Mouse (Mus musculus) olfactory bulb, adult 2 months (tissue): ENCODE measurements at regions not wholly inside any gene's neighbourhood (a gene's known extent, or its start where the extent isn't known, plus 50 kb on each side); places are given as distances from the start of the nearest gene placed in this dataset.

Experiments used
- CTCF ChIP-seq: fragments of 200-500 bp; IDR thresholded peaks from 2 replicates; pipeline ENCODE4 v1.5.1; 2012; ENCODE audit warnings: low read depth, mild to moderate bottlenecking, low read length, moderate library complexity; ENCODE audit not compliant: insufficient read depth
- POLR2A ChIP-seq: fragments of 200-500 bp; IDR thresholded peaks from 2 replicates; pipeline ENCODE4 v1.6.1; 2012; ENCODE audit warnings: mild to moderate bottlenecking, low read depth, low read length, moderate library complexity; ENCODE audit not compliant: insufficient read depth

DNA sequence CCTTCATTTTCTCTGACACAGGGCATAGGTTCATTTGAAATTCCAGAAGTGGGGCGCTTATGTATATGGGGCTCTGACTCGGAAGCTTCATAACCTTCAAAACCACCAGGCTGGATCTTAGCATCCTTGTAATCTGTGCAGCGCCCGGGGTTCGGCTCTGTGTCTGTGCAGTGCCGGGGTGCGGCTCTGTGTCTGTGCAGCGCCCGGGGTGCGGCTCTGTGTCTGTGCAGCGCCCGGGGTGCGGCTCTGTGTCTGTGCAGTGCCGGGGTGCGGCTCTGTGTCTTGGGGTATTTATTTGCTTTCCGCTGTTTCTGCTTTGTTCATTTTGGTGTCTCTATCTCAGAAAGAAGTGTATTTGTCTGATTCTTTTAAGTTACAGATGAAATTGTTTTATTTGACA is 77.7 kb downstream of the Aldh8a1 start:
- TF ChIP-seq CTCF: no peak
- no peak for TF ChIP-seq POLR2A
